Mouse (Mus musculus): Measurements from ENCODE around the gene Ly6g6f.

The Ly6g6f gene

GRCm38 (mm10) chr17:35077285-35077684 is 8.1 kb downstream of the Ly6g6f start:
- DNase-seq, result no peak

DNA sequence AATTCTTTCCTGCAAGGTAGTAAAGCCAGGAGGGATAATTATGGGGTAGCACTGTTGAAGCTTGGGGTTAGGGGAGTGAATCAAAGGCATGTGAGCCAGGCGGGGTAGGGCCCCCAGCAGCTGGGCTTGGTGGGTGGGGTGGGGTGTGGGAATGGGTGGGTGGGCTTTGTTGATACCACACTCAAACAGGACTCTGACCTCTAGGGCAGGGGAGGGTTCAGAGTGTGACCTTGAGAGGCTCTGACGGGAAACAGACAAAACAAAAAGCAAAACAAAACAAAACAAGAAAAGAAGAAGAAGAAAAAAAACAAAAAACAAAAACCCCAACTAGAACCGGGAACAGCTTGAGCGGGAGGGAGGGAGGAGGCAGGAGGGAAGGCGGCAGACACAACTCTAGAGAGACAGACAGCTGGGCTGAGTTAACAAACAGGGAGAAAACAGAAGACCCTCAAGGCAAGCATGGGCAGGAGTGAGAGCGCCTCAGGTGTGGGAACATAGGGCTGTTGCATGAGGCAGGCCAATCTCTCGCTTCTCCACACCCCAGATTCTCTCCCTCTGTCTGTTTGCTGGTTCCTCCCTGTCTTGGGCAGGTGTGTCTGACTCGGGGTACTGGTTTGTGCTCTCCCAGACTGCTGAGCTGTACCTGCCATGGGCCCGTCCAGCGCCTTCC is 8.8 kb downstream of the Ly6g6f start, which contains the start of gene Ly6g6e:
Gene Ly6g6e, plus strand, starts transcription at position 396 of the 670 bp plus-strand sequence.
- DNase-seq, result no peak

DNA sequence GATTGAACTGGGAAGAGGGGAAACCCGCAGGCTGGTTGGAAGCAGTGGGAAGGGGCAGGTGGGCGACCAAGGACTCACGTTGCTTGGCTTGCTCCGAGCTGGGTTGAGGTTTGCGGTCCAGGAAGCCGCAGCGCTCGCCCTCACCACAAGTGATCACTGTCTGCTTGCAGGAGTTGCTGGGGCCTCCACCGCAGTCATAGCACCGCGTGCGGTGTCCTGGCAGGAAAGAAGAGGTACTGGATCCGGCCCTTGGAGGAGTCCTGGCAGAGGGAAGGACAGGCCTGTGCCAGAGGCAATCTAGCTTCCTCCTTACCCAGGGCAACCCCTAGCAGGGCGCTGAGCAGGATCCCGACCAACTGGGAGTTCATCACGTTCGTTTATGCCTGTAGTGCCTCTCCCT is 11.3 kb downstream of the Ly6g6f start:
- no peak for DNase-seq

DNA sequence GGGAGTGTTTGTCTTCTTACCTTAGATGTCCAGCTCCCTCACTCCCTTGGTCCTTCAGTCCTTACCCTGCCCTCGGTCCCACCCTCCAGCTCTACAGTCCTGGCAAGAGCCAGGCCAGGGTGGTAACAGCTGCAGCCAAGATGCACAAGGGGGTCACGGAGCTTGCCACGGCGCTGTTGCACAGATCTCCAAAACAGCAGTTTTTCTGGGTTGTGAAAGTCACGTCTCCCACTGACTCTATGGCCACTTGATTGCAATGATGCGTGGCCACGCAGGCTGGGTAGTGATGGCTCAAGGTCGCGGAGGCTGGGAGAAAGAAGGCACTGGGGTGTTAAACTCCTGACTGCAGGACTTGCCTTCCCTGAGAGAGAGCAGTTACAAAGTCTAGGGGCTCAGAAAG is 14.0 kb downstream of the Ly6g6f start:
- DNase-seq, result no peak

GRCm38 (mm10) chr17:35070556-35071229 is 14.7 kb downstream of the Ly6g6f start:
- DNase-seq, result no peak

DNA sequence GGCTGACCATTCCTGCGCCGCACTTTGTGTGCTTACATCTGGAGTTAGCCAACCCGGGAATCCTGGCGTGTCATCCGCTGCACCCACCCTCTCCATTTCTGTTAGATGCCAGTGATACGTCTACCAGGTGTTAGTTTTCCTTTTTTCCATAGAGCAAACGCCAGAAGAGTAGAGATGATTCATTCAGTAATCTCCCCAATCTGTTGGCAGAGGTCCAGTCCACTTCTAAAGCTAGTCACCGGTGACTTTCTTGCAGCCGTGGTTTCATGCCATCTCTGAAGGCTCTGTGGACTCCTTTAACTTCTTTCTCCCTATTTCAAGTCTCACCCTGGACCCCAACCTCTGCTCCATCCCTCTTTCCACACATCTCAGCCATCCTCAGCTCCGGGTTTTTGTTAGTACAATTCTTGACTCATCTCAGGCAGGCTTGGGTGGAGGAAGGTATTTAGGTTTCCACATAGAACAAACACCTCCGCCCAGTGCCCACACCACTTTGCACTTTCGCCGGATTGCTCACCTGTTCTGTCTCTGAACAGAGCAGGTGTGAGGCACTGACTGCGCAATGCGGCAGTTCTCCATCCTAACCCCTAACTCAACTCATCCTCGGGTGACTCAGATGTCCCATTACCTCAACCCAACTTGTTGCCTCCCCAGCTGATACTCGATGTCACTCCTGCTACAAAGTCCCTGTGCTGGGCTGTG is 17.0 kb downstream of the Ly6g6f start:
- no peak for DNase-seq

GRCm38 (mm10) chr17:35066084-35066483 is 19.3 kb downstream of the Ly6g6f start, which contains the start of gene Mpig6b:
Gene Mpig6b, minus strand, starts transcription at chr17:35066184.
- DNase-seq, result no peak

DNA sequence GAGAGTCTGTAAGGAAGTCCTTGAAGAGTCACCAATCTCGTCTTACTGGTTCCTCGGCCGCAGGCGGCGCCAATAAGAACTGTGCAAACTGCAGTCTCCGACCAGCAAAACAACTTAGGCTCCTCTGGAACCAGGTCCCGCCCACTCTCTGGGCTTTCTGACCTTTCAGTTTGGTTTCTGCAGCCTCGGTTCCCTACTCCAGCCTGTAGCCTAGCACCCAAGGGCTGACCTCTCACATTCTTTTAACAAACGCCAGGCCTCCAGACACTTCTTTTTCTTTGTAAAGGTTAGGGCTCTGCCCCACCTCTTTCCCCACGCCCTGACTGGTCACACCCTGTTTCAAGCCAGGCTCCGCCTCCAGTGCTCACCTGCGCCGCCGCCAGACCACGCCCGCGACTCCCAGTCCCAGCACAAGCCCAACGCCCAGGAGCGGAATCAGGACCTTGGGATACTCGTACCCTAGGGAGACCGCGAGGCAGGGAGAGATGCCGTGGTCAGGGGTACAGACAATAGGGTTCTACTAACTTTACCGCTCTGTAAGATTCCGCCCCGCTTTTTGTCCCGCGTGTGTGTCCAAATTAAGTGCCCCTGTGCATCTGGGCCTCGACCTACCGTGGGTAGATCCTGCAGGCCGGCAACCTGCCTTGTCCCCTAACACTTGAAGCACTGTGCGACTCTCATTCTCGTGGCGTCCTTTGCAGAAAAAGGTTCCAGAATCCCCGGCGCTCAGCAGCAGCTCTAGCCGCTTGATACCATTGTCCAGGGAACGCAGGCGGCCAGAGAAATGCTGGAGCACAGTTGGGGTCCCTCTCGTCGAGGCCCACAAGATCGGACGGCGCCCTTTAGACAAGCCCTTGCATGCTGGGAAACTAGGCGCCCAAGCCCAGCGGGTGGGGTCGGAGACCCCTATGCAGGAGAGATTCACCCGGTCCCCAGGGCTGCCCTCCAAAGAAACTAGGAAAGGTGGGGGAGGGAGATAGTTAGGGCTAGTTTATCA is 20.2 kb downstream of the Ly6g6f start, which contains the start of gene Ly6g6c:
Gene Ly6g6c, plus strand, starts transcription at position 438 of the 997 bp plus-strand sequence.
- no peak for DNase-seq

DNA sequence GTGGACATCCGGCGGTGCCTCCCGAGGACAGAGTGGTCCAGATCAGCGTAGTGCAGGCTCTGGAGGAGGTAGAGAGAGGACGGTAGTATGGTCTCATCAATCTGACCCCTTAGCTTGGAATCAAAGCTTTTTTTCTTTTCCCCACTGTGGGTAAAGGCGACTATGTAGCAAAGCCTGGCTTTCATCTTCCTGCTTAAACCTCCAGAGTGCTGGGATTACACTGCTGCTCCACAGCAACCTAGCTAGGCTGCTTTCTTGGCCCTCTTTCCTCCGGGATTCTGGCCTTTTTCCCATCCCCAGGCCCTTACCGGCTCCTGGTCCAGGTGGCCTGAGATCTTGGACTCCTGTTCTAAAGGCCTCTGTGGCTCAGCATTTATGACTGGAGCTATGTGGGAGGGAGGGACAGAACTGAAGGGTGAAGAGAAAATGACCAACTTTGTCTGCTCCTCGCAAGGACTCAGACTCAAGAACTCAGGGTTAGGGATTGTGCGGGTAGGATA is 21.0 kb downstream of the Ly6g6f start:
- no peak for DNase-seq

DNA sequence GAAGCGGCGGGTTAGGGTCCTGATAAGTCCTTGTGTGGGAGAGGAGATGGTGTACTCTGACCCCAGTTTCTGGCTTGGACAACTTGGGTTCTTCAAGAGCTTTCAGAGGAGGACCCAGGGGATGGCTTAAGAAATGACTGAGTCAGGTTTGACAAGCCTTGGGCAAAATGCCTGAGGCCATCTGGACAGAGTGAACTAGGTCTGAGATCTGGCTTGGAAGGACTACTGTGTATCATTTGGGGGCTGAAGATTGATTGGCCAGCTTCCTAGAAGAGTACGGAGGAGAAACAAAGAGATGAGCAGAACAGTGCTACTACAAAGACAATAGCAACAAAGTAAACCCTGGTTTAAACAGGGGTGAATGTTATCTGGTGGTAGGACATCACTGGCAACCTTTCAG is 21.9 kb downstream of the Ly6g6f start:
- DNase-seq, result no peak

- no peak for DNase-seq
Observed at GRCm38 (mm10) chr17:35061299-35061698, 24.1 kb downstream of the Ly6g6f start.

DNA sequence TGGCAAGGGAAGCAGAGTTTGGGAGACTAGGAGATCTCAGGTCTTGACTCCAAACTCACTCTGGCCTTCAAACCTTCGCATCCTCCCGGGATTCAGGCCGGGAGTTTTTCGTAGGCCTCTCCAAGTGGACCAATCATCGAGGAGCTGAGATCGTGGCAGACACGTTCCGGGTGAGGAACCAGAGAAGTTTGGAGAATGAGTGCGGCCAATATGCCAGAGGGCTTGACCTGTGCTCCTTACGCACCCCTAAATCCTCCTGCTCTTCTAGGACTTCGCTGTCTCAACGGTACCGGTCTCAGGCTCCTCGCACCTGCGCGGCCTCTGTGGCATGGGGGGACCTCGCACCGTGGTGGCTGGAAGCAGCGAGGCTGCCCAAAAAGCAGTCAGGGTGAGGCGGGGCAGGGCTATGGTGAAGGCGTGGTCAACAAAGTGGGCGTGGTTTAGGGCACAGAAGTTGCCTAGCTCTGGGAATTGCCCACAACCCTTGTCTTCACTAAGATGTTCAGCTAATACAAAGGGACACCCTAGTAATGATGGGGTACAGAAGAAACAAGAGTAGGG is 24.6 kb downstream of the Ly6g6f start:
- no peak for DNase-seq

DNA sequence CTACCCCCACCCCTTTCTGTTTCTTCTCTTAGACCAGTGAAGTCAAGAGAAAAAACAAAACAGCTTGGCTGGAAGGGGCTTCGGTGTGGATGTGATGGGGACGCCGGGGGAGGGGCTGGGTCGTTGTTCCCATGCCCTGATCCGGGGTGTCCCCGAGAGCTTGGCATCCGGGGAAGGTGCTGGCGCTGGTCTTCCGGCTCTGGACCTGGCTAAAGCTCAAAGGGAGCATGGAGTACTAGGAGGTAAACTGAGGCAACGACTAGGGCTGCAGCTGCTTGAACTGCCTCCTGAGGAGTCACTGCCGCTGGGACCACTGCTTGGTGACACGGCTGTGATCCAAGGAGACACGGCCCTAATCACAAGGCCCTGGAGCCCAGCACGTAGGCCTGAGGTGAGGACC is 25.3 kb downstream of the Ly6g6f start:
- DNase-seq, result no peak

- DNase-seq, result peak; percentile 86
Observed at GRCm38 (mm10) chr17:35058911-35059892, 26.2 kb downstream of the Ly6g6f start, which contains the start of gene Ddah2. Gene Ddah2, plus strand, starts transcription at chr17:35059035.

- DNase-seq, result no peak
Observed at GRCm38 (mm10) chr17:35058316-35058715, 27.1 kb downstream of the Ly6g6f start.

GRCm38 (mm10) chr17:35057090-35057489 is 28.3 kb downstream of the Ly6g6f start:
- DNase-seq, result no peak

DNA sequence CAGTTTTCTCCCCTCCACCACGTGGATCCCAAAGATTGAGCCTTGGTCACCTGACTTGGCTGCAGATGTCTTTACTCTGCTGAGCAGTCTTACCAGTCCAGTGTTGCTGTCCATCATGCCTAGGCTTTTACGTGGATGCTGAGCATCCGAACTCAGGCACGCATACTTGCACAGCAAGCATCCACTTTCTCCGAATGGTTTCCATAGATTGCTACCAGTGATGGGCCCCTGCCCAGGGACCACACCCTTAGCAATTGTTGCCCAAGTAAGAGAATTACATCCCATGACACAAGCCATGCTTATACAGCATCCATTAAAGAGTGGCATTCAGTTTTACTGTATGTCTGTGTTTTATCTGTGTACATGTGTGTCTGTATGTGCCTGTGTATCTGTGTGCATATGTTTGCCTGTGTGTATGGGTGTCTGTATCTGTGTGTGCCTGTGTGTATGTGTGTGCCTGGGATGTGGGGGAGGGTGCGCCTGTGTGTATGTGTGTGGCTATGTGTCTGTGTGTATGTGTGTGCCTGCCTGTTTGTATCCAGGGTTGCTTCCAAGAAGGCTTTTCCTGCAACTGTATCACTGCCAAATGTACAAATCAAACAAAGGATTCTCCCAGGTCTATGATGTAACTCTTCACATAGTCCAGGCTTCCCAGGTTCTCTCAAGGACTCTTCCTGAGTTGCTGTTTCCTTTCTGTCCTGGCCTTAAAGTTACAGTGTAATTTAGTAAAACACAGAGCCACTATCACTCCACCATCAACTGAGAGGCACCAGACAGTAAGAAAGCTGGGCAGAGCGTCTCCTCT is 29.5 kb downstream of the Ly6g6f start:
- DNase-seq, result no peak

DNA sequence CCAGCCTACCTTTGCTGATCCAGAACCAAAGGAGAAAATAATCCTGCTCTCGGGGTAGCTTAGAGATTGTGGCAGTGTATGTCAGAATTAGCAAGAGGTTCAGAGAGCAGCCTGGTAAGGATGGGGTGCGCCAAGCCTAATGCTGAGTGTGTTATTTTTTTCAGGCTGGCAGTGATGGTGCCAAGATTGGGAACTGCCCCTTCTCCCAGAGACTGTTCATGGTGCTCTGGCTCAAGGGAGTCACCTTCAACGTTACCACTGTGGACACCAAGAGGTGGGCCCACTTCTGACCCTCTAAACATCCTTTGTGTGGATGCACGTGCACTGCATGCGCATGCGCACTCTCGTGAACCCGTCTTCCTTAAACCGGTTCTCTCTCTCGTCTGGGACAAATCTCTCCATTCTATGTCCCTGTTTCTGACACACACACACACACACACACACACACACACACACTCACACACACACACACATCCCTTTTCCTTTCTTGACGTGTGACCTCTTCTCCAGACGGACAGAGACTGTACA is 33.1 kb downstream of the Ly6g6f start:
- DNase-seq, result no peak

Measured in right cerebral cortex, postnatal 4 days (tissue).